Mouse (Mus musculus) embryonic facial prominence, embryonic 11.5 days (tissue): ENCODE measurements at regions not wholly inside any gene's neighbourhood (a gene's known extent, or its start where the extent isn't known, plus 50 kb on each side); places are given as distances from the start of the nearest gene placed in this dataset.

ENCODE experiments used
- ATAC-seq: fragments of 200-750 bp; cut with Nextera tagmentation; replicated peaks from 2 replicates; pipeline ENCODE4 v1.8.0; 2017; ENCODE audit warnings: low read depth; ENCODE audit not compliant: insufficient number of reproducible peaks, low FRiP score, low TSS enrichment
- DNase-seq: peaks from one replicate; pipeline ENCODE4 v3.0.0-alpha.2; 2015; ENCODE audit warnings: low spot score
- H3K27ac ChIP-seq: fragments of 300-500 bp; sonication (generic); replicated peaks from 2 replicates; pipeline ENCODE4 v1.5.1; 2014; ENCODE audit warnings: mild to moderate bottlenecking, low read depth, low read length, control low read depth
- H3K27me3 ChIP-seq: fragments of 300-500 bp; sonication (generic); 2 replicates; pipeline ENCODE4 v1.6.1; 2014; ENCODE audit warnings: mild to moderate bottlenecking, low read length, moderate library complexity, mixed read lengths; ENCODE audit not compliant: control insufficient read depth, insufficient read depth
- H3K36me3 ChIP-seq: fragments of 300-500 bp; sonication (generic); replicated peaks from 2 replicates; pipeline ENCODE4 v1.6.1; 2014; ENCODE audit warnings: low read depth, mild to moderate bottlenecking, low read length, moderate library complexity, mixed read lengths; ENCODE audit not compliant: control insufficient read depth, insufficient read depth
- H3K4me1 ChIP-seq: fragments of 300-500 bp; sonication (generic); 2 replicates; pipeline ENCODE4 v1.6.1; 2014; ENCODE audit warnings: low read length, mixed read lengths; ENCODE audit not compliant: control insufficient read depth, insufficient read depth
- H3K4me2 ChIP-seq: fragments of 300-500 bp; sonication (generic); 2 replicates; pipeline ENCODE4 v1.6.1; 2014; ENCODE audit warnings: low read depth, mild to moderate bottlenecking, control low read depth, low read length, moderate library complexity
- H3K4me3 ChIP-seq: fragments of 300-500 bp; sonication (generic); 2 replicates; pipeline ENCODE4 v1.5.1; 2014; ENCODE audit warnings: low read depth, low read length, control low read depth
- H3K9ac ChIP-seq: fragments of 300-500 bp; sonication (generic); replicated peaks from 2 replicates; pipeline ENCODE4 v1.6.1; 2014; ENCODE audit warnings: mild to moderate bottlenecking, control low read depth, low read length
- H3K9me3 ChIP-seq: fragments of 300-500 bp; sonication (generic); replicated peaks from 2 replicates; pipeline ENCODE4 v1.6.1; 2016; ENCODE audit warnings: mild to moderate bottlenecking, low read length, inconsistent platforms, mixed read lengths; ENCODE audit not compliant: control insufficient read depth
- WGBS: fragments of 180-500 bp; shearing (Covaris S2); extraction: QIAGEN DNeasy Blood & Tissue Kit; methylation state at CpG from one replicate; pipeline ENCODE4 v1.1.7; 2014; 5-methylcytosine and 5-hydroxymethylcytosine counted together

DNA sequence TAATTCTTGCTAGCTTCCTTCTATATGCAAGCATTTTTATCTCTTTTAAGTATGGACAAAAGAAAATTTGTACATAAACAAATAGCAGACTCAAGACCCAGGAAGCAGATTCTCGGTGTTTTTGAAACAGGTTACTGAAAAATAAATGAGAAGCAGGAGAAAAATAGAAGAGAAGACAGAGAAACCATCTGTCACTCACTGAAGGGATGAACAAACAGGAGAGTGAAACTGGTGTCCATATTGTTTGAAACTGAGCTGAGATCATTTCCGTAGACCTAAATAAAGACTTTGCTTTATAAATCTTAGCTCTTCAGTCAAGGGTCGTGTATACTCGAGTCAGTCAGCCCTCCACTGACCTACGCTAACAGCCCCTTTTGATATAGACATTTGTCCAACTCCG, 251.4 kb downstream of the Ptprc start:
- no peaks in the 10 kb centered on the region for H3K9me3 ChIP-seq
- ATAC-seq (no peak), DNase-seq (no peak)
- H3K4me3 ChIP-seq = no peak overlapping the region
- no peaks in the 10 kb centered on the region for H3K4me1 ChIP-seq
- H3K27me3 ChIP-seq = no peaks in the 10 kb centered on the region
- H3K36me3 ChIP-seq = no peaks in the 10 kb centered on the region; the same call in 1 of the 2 replicates
- H3K9ac ChIP-seq = no peak overlapping the region
- H3K27ac ChIP-seq = no peak overlapping the region
- no peak overlapping the region for H3K4me2 ChIP-seq
- WGBS = 82% methylated on average over 6 of the region's 6 CpGs

DNA sequence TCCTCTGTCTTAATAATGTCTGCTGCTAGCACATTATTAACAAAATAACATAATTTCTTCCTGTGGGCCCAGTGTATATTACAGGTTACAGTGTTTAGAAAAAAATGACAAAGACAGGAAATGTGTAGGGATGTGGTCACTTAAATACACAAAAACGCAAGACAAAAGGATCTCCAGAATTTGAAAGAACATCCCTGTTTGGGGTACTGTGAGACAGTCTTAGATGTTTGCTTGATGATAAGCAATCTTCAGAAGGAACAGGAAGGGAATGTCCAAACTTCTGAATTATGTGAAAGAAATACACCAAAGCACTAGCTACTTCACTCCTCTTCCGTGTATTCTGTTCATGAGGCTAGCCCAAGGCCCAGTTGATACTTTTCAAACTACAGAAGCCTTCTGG, 251.8 kb downstream of the Ptprc start:
- Histone ChIP-seq H3K36me3 (no peaks in the 10 kb centered on the region; the same call in 1 of the 2 replicates), H3K4me2 (no peak overlapping the region), H3K4me3 (no peak overlapping the region), H3K27me3 (no peaks in the 10 kb centered on the region), H3K9me3 (no peaks in the 10 kb centered on the region), H3K9ac (no peak overlapping the region), H3K4me1 (no peaks in the 10 kb centered on the region), H3K27ac (no peak overlapping the region)
- WGBS = 92% methylated on average over 2 of the region's 2 CpGs
- ATAC-seq (no peak), DNase-seq (no peak)

DNA sequence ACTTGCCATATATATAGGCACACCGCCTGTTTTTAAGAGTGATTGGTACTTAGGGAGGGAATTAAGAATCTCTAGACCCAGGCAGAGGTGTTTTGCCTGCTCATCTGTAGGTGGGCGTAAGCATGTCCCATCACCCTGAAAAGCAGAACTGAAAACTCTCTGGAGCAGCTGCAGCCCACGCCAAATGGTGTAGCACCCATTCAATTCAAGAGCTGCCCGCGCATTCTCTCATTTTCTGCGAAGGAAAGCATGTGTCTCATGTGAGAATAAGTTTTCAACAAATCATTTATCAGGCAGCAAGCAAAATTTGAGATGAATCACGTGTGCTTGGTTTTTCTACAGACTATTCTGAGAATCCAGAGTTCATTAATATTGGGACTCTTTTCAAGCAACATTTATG, 252.7 kb downstream of the Ptprc start:
- no peak overlapping the region for H3K27ac ChIP-seq
- no peak overlapping the region for H3K4me2 ChIP-seq
- H3K9ac ChIP-seq = no peak overlapping the region
- no peaks in the 10 kb centered on the region for H3K27me3 ChIP-seq
- no peak for DNase-seq
- no peaks in the 10 kb centered on the region; the same call in 1 of the 2 replicates for H3K36me3 ChIP-seq
- no peaks in the 10 kb centered on the region for H3K4me1 ChIP-seq
- H3K4me3 ChIP-seq = no peak overlapping the region
- 92% methylated on average over 7 of the region's 7 CpGs for WGBS
- no peaks in the 10 kb centered on the region for H3K9me3 ChIP-seq
- no peak for ATAC-seq

DNA sequence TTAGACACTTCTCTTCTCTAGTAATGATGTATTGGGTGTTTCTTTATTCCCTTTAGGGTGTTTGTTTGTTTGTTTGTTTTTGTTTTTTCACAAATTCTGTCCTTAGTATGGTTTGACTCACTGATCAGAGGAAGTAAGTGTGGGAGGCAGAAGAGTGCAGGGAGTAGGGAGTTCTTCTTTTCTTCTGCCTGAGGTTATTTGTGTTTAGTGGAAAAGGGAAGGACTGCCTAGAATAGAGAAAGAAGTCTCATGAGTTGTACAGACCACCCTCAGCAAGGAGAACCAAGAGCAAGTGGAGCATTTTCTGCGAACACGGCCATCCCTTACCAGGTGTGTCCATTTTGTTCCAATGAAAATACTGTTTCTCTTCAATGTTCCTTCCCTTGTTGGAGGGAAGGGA, 253.9 kb downstream of the Ptprc start:
- H3K27ac ChIP-seq = no peak overlapping the region
- no peaks in the 10 kb centered on the region; the same call in 1 of the 2 replicates for H3K36me3 ChIP-seq
- H3K27me3 ChIP-seq = no peaks in the 10 kb centered on the region
- no peak for DNase-seq
- 82% methylated on average over 2 of the region's 2 CpGs for WGBS
- no peaks in the 10 kb centered on the region for H3K4me1 ChIP-seq
- no peak overlapping the region for H3K4me3 ChIP-seq
- H3K9me3 ChIP-seq = no peaks in the 10 kb centered on the region
- ATAC-seq = no peak
- no peak overlapping the region for H3K9ac ChIP-seq
- no peak overlapping the region for H3K4me2 ChIP-seq

DNA sequence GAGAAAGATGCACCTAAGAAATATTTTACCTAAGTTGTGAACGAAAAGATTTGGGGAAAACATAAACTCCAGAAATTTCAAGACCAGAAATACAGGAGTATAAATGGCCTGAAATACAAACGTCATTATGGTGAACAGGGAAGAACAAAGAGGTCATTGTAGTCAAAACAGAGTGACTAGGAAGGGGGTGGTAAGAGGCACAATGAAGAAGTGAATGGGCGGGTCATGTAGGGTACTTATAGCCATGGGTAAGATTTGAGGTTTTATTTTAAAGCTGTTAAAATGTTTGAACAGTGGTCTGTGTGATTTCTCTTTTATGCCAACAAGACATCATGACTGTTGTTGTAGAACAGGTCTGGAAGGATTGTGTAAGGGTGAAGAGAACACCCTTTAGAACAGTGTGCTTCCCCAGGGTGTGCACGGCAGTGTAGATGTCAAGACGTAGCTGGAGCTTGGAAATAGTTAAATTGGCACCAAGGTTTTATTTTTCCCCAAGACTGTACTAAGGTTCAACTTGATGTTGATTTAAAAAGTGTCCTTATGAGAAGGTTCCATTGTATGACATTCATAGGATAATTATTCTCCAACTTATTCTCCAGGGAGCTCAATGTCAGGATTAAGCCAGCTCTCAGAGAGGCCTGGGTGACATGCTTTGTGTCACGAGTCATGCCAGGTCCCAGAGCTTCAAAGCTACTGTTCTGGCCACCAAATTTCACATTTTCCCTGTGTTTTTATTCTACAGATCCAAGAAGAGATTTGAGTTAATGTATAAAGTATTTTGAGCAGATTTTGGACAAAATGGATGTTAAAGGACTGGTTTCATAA, 255.6 kb downstream of the Ptprc start:
- WGBS = 61% methylated on average over 6 of the region's 6 CpGs
- Histone ChIP-seq H3K4me3 (no peak overlapping the region), H3K9me3 (no peaks in the 10 kb centered on the region), H3K36me3 (no peaks in the 10 kb centered on the region), H3K9ac (no peak overlapping the region), H3K27me3 (no peaks in the 10 kb centered on the region), H3K4me2 (no peak overlapping the region), H3K27ac (no peak overlapping the region), H3K4me1 (no peaks in the 10 kb centered on the region)
- ATAC-seq (no peak), DNase-seq (no peak)

DNA sequence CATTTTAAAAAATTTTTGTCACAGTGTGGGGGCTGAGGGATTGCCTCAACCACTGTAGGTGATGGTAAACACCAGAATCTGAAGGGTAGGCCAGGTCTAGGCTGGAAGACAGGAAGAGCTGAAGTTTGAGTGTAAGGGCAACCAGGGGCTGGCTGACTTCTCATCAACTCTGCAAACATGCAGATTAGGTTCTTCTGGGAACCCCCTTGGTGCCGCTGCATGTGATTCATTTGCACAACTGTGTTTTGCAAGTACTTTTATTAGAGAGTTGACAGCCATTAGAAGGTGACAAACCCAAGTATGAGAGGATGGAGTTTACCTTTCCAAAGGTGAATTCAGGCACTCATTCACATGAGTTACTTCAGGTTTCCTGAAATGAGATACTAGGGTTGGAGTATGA, 258.1 kb downstream of the Ptprc start:
- 84% methylated on average over 1 of the region's 1 CpGs for WGBS
- H3K27ac ChIP-seq = no peak overlapping the region
- H3K36me3 ChIP-seq = no peaks in the 10 kb centered on the region
- no peak overlapping the region for H3K9ac ChIP-seq
- ATAC-seq = no peak
- no peak overlapping the region for H3K4me3 ChIP-seq
- H3K9me3 ChIP-seq = no peaks in the 10 kb centered on the region
- no peak for DNase-seq
- H3K27me3 ChIP-seq = no peaks in the 10 kb centered on the region
- H3K4me2 ChIP-seq = no peak overlapping the region
- H3K4me1 ChIP-seq = no peaks in the 10 kb centered on the region

DNA sequence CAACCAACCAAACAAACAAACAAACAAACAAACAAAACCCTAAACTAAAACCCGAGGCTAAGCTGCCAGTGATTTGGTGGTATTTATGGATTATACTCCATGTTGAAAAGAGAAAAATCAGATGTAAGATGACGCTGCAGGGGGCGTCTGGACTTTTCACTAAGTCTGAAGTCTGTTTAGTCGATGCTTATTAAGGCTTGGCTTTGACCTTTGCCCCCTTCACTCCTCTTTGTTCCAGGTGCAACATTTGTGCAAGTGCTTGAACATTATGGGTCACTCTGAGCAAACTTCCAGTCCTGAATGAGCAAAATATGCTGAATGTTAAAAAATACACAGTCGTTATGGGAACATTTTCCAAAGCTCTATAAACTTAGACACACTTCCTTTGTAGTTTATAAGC, 268.6 kb downstream of the Ptprc start:
- WGBS = 36% methylated on average over 5 of the region's 5 CpGs
- DNase-seq (peak; percentile 26), ATAC-seq (no peak)
- Histone ChIP-seq H3K9me3 (no peaks in the 10 kb centered on the region), H3K4me2 (no peak overlapping the region), H3K9ac (no peak overlapping the region), H3K27ac (no peak overlapping the region), H3K4me1 (no peaks in the 10 kb centered on the region), H3K27me3 (no peaks in the 10 kb centered on the region), H3K36me3 (no peaks in the 10 kb centered on the region), H3K4me3 (no peak overlapping the region)

DNA sequence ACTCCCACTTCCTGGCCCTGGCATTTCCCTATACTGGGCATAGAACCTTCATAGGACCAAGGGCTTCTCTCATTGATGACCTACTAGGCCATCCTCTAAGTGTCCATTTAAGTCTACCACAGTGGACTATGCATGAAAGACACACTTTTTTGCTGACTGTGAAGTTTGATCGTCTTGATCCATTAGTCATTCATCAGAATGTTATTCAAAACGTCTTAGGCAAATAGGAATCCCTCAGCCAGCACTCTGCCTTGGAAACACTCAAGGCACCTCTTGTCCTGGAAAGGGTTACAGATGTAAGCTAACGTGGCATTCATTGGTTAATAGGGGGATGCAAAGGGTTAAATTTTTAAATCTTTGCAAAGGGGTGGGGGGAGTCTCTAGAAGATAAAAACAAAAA, 269.0 kb downstream of the Ptprc start:
- Histone ChIP-seq H3K27me3 (no peaks in the 10 kb centered on the region), H3K36me3 (no peaks in the 10 kb centered on the region), H3K4me2 (no peak overlapping the region), H3K9me3 (no peaks in the 10 kb centered on the region), H3K4me3 (no peak overlapping the region), H3K9ac (no peak overlapping the region), H3K4me1 (no peaks in the 10 kb centered on the region), H3K27ac (no peak overlapping the region)
- no peak for DNase-seq
- 41% methylated on average over 3 of the region's 3 CpGs for WGBS
- no peak for ATAC-seq
